In the genomic region with DNA sequence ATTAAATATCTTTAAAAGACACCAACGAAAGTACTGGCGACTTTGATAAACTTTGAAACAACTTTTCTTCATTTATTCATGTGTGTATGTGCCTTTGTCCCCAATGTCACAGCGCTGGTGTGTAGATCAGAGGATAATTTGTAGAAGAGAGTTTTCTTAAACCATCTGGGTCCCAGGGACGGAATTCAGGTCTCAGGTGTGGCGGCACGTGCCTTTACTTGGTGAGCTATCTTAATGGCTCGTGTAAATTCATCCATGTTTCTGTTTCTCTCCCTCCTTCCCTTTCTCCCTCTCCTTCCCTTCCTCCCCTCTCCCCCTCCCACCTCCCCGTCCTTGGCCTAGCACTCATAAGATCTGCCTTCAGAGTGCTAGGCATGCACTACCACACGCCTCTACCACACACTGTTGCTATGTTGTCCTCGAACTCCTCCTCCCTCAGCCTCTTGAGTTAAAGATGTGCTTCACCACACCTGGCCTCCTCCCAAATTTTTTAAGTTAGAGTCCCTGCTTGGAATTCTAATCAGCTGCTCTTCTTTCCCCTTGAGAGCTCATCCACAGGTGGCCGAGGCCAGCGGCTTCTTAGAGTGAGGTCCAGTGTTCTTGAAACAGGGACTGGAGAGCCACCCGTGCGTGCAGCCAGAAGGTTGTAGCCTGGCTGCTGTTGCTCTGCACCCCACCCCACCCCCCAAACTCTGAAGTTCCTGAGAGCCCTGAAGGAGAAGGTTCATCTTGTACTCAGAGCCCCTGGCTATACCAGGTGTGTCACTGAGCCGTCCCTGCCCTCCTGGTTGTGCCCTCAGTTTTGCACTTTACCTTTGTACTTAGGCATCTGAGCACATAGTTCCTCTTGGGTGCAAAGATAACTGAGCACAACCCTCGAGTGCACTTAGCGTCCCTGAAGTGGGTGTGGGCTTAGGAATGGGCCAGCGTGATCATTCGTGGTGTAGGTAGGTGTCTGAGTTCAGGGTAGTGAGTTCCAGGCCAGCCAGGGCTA, we compare ENCODE assay signal across 8 mouse cellular contexts. TPM values are rescaled to one million over a fixed set of nuclear protein-coding genes. Genes with fewer than 3 reads are reported as not detected.
DNase-seq lines count a peak whose midpoint lies in the region; ATAC-seq lines count a peak whose summit lies in the region.

No protein-coding gene starts in this region.

- no peak for ATAC-seq in heart, embryonic 14.5 days (ENCODE audit: insufficient number of reproducible peaks, insufficient read depth, low FRiP score, low read depth)
- no peak for ATAC-seq in forebrain, embryonic 11.5 days (replicated peaks; ENCODE audit: low FRiP score)

- no peaks in the 10 kb centered on the region for H3K36me3 ChIP-seq in heart, embryonic 14.5 days (ENCODE audit: control insufficient read depth, insufficient read depth, low read length)
- no peaks in the 10 kb centered on the region for H3K36me3 ChIP-seq in forebrain, embryonic 11.5 days (ENCODE audit: control insufficient read depth, insufficient read depth, low read length)

- DNase-seq in heart, adult 8-10 months (ENCODE audit: low spot score) = no peak
- DNase-seq in forebrain, embryonic 11.5 days (ENCODE audit: low spot score) = no peak
- DNase-seq in kidney, postnatal 14 days = peak; percentile 48
- peak; percentile 32 to 56 for DNase-seq in lung, postnatal 4 days
- DNase-seq in thymus, postnatal 36 days = no peak
- DNase-seq in frontal cortex, adult 2 months (ENCODE audit: extremely low spot score in 1 of 2, low spot score in 1 of 2) = no peak
- no peak for DNase-seq in layer of hippocampus, postnatal 36 days

- no peaks in the 10 kb centered on the region for H3K9me3 ChIP-seq in heart, embryonic 14.5 days (ENCODE audit: control insufficient read depth, low read length)
- H3K9me3 ChIP-seq in forebrain, embryonic 11.5 days (ENCODE audit: control insufficient read depth, low read length) = no peaks in the 10 kb centered on the region

- H3K4me1 ChIP-seq in heart, embryonic 14.5 days (ENCODE audit: control insufficient read depth in 2 of 2, insufficient read depth in 2 of 2, low read length in 2 of 2) = peaks cover 21 to 45% of the 10 kb centered on the region in 2 experiments
- H3K4me1 ChIP-seq in forebrain, embryonic 11.5 days (replicated peaks; ENCODE audit: control insufficient read depth, insufficient read depth, low read length) = peaks cover 17% of the 10 kb centered on the region

- no peaks in the 10 kb centered on the region for H3K27me3 ChIP-seq in heart, embryonic 14.5 days (ENCODE audit: control insufficient read depth, insufficient read depth, low read length)
- H3K27me3 ChIP-seq in forebrain, embryonic 11.5 days (ENCODE audit: control insufficient read depth, insufficient read depth, low read length) = no peaks in the 10 kb centered on the region

- peak overlapping the region; percentile 80 for H3K4me2 ChIP-seq in heart, embryonic 14.5 days (ENCODE audit: low read length)
- H3K4me2 ChIP-seq in forebrain, embryonic 11.5 days (ENCODE audit: low read depth, low read length, severe bottlenecking) = peak overlapping the region; percentile 67

- 17% methylated on average over 19 of the region's 19 CpGs for WGBS in heart, embryonic 14.5 days
- WGBS in forebrain, embryonic 11.5 days = 29% methylated on average over 19 of the region's 19 CpGs

- H3K27ac ChIP-seq in heart, embryonic 14.5 days (replicated peaks in 1 of 2; ENCODE audit: control insufficient read depth in 1 of 2, insufficient read depth in 1 of 2, low read depth in 2 of 2, low read length in 2 of 2) = peak overlapping the region in 1 of 2 experiments; percentile 92; a peak in 3 of 4 replicates
- H3K27ac ChIP-seq in forebrain, embryonic 11.5 days (ENCODE audit: low read depth, low read length) = no peak overlapping the region

- H3K9ac ChIP-seq in heart, embryonic 14.5 days (ENCODE audit: low read length) = peak overlapping the region; percentile 77
- peak overlapping the region; percentile 73 for H3K9ac ChIP-seq in forebrain, embryonic 11.5 days (ENCODE audit: low read length)

- H3K4me3 ChIP-seq in heart, embryonic 14.5 days (ENCODE audit: control insufficient read depth in 1 of 2, insufficient read depth in 1 of 2, low read depth in 1 of 2, low read length in 2 of 2) = peak overlapping the region; percentile 61 to 75
- H3K4me3 ChIP-seq in forebrain, embryonic 11.5 days (ENCODE audit: low read depth, low read length) = peak overlapping the region; percentile 67

RNA-seq across cellular contexts. Expression of a gene that starts 1.1 kb away (rescaled TPM):
- 88.3 and 89.3 TPM in 2 replicates for polyA plus RNA-seq in heart, embryonic 14.5 days (2014; fragmentation: Nextera tagmentation; extraction: Ambion mirVana)
- 10 to 100 TPM; 57.5 to 90.1 (median 67.6) TPM for total RNA-seq in heart, adult 8-10 months (2022)
- 66.5 and 68.4 TPM in 2 replicates for polyA plus RNA-seq in forebrain, embryonic 11.5 days (2014; fragmentation: Nextera tagmentation; extraction: Ambion mirVana)
- 42.4 and 43.3 TPM in 2 replicates for polyA plus RNA-seq in frontal cortex, adult 2 months (2012; rRNA removed)
- 10 to 100 TPM; 20.8 to 25.4 TPM for total RNA-seq in layer of hippocampus, postnatal 36 days (2021)

RNA-seq across cellular contexts. Expression of a gene that starts 1.4 kb away (rescaled TPM):
- 5.7 and 7.0 TPM in 2 replicates for polyA plus RNA-seq in heart, embryonic 14.5 days (2014; fragmentation: Nextera tagmentation; extraction: Ambion mirVana)
- 1 to 10 TPM in 1 of 4 experiments, under 1 TPM in 3; 0.54 to 1.1 (median 0.77) TPM for total RNA-seq in heart, adult 8-10 months (2022)
- polyA plus RNA-seq in forebrain, embryonic 11.5 days (2014; fragmentation: Nextera tagmentation; extraction: Ambion mirVana) = 19.6 and 20.1 TPM in 2 replicates
- polyA plus RNA-seq in frontal cortex, adult 2 months (2012; rRNA removed) = 18.7 and 19.9 TPM in 2 replicates
- 1 to 10 TPM; 3.4 to 4.5 TPM for total RNA-seq in layer of hippocampus, postnatal 36 days (2021)

RNA-seq across cellular contexts. Expression of a gene that starts 56.4 kb away (rescaled TPM):
- 98.9 and 118 TPM in 2 replicates for polyA plus RNA-seq in heart, embryonic 14.5 days (2014; fragmentation: Nextera tagmentation; extraction: Ambion mirVana)
- total RNA-seq in heart, adult 8-10 months (2022) = 10 to 100 TPM; 73.6 to 90.4 (median 83.5) TPM
- 226 and 247 TPM in 2 replicates for polyA plus RNA-seq in forebrain, embryonic 11.5 days (2014; fragmentation: Nextera tagmentation; extraction: Ambion mirVana)
- polyA plus RNA-seq in frontal cortex, adult 2 months (2012; rRNA removed) = 916 and 954 TPM in 2 replicates
- 100 to 1,000 TPM; 672 to 713 TPM for total RNA-seq in layer of hippocampus, postnatal 36 days (2021)

Comparison
In these comparisons a context has a peak if more than half of its experiments do, and no peak if none do; other contexts are left out.
1. DNase-seq: peak in kidney, postnatal 14 days (single experiment) and lung, postnatal 4 days (2 of 2); none in heart, adult 8-10 months (single experiment), forebrain, embryonic 11.5 days (single experiment), thymus, postnatal 36 days (0 of 2), frontal cortex, adult 2 months (0 of 2) and layer of hippocampus, postnatal 36 days (0 of 2).